20 mouse cellular contexts compared by ENCODE assay signal in the genomic region with DNA sequence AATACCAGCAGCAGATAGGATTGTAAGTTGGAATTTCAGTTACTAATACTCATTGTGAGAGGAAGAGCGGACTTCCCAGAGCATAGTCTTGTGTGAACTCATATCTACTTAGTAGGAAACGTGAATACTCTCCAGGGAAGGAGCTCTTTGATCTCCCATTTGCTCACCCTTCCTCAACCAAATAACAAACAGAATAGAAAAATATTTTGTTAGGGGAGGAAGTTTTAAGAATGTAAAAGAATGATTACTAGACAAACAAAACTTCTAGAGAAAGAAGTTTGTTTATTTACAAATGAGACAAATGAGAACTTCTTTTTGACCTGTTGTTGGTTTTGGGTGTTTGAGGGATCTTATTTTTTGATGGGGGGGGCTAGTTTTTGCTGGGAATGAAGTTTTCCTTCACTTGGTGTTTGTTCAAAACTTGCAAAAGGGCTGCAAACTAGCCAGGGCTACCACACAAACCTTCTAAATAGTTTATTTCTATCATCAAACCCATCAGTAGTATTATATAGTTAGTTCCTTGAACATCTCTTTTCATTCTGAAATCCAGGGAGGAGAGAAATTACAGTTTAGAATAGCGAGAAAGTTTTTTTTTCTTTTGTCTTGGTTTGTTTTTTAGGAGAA. TPM values are rescaled to one million over a fixed set of nuclear protein-coding genes. Genes with fewer than 3 reads are reported as not detected.
DNase-seq lines count a peak whose midpoint lies in the region; ATAC-seq lines count a peak whose summit lies in the region.
"Had no signal": no experiment of that assay in that cellular context is flagged by ENCODE, and none has a peak within 500 bp of the region (broad histone marks: within the 10 kb centered on the region; RNA-seq: fewer than 3 reads in every experiment).

No protein-coding gene starts in this region.

- peak overlapping the region; percentile 52 for H3K4me3 ChIP-seq in kidney, embryonic 14.5 days (ENCODE audit: low read length)
- peak overlapping the region; percentile 48 for H3K4me3 ChIP-seq in midbrain, embryonic 11.5 days (ENCODE audit: low read depth, low read length)
- H3K4me3 ChIP-seq: neural tube, embryonic 15.5 days had no signal

- intact Hi-C loops in left cerebral cortex, postnatal 4 days (cut with DNase I): loop anchor here (5.0 kb wide), 1 partner anchor 195 kb away; no protein-coding TSS in a partner anchor

- H3K4me2 ChIP-seq in kidney, embryonic 14.5 days (replicated peaks; ENCODE audit: low read depth, low read length): peak overlapping the region; percentile 69
- no peak overlapping the region for H3K4me2 ChIP-seq in midbrain, embryonic 11.5 days
- H3K4me2 ChIP-seq: neural tube, embryonic 15.5 days had no signal

- no peaks in the 10 kb centered on the region for H3K9me3 ChIP-seq in kidney, embryonic 14.5 days (ENCODE audit: control insufficient read depth, low read length)
- H3K9me3 ChIP-seq in midbrain, embryonic 11.5 days (ENCODE audit: control insufficient read depth, low read length): no peaks in the 10 kb centered on the region
- H3K9me3 ChIP-seq: neural tube, embryonic 15.5 days had no signal

- H3K27ac ChIP-seq in kidney, embryonic 14.5 days (ENCODE audit: low read depth, low read length): 0 out of 2 replicates have a peak overlapping the region, but pooled peaks have one; percentile 38
- H3K27ac ChIP-seq in midbrain, embryonic 11.5 days (ENCODE audit: low read depth, low read length): no peak overlapping the region
- H3K27ac ChIP-seq: neural tube, embryonic 15.5 days had no signal

- no peak for DNase-seq in kidney, adult 11 months
- peak; percentile 52 for DNase-seq in retina, embryonic 14.5 days (ENCODE audit: low spot score)
- no peak for DNase-seq in retina, postnatal 1 day
- peak; percentile 91 for DNase-seq in midbrain, embryonic 11.5 days (ENCODE audit: low spot score, missing footprints)
- no peak for DNase-seq in left cerebral cortex, postnatal 4 days
- DNase-seq: adrenal gland, postnatal 10 days; cerebellum, adult 9-11 months; kidney, adult 8-10 months; thymus, adult 2 months had no signal

- H3K9ac ChIP-seq in kidney, embryonic 14.5 days (ENCODE audit: low read depth, low read length): peak overlapping the region; percentile 74
- peak overlapping the region; percentile 0; the same call in 1 of the 2 replicates for H3K9ac ChIP-seq in midbrain, embryonic 11.5 days (ENCODE audit: low read length)
- H3K9ac ChIP-seq: liver, postnatal 0 days; neural tube, embryonic 15.5 days had no signal

- 7% methylated on average over 3 of the region's 3 CpGs for WGBS in kidney, embryonic 14.5 days
- WGBS in midbrain, embryonic 11.5 days: 2% methylated on average over 3 of the region's 3 CpGs

- H3K27me3 ChIP-seq in kidney, embryonic 14.5 days (ENCODE audit: control insufficient read depth, insufficient read depth, low read length): peaks cover 74% of the 10 kb centered on the region
- peaks cover 86% of the 10 kb centered on the region for H3K27me3 ChIP-seq in midbrain, embryonic 11.5 days (ENCODE audit: control insufficient read depth, insufficient read depth, low read length)

- no peak for ATAC-seq in kidney, embryonic 14.5 days (ENCODE audit: low FRiP score, low TSS enrichment)
- ATAC-seq in midbrain, embryonic 11.5 days (ENCODE audit: low FRiP score): no peak
- no peak for ATAC-seq in erythroid progenitor cell, adult 5-6 weeks (replicated peaks; ENCODE audit: low FRiP score, poor library complexity, severe bottlenecking)
- ATAC-seq: forebrain, embryonic 16.5 days; liver, postnatal 0 days had no signal

- no peaks in the 10 kb centered on the region for H3K36me3 ChIP-seq in kidney, embryonic 14.5 days (ENCODE audit: control insufficient read depth, insufficient read depth, low read length)
- H3K36me3 ChIP-seq in midbrain, embryonic 11.5 days (ENCODE audit: control insufficient read depth, insufficient read depth, low read length): no peaks in the 10 kb centered on the region
- H3K36me3 ChIP-seq: neural tube, embryonic 15.5 days had no signal

- H3K4me1 ChIP-seq in kidney, embryonic 14.5 days (ENCODE audit: control insufficient read depth, insufficient read depth, low read length): 0 out of 2 replicates have a peak, but pooled peaks cover 3% of the 10 kb centered on the region
- peaks cover 25% of the 10 kb centered on the region for H3K4me1 ChIP-seq in midbrain, embryonic 11.5 days (ENCODE audit: control insufficient read depth, insufficient read depth, low read length)

RNA-seq across cellular contexts. Expression of gene Sim1, which starts 2.3 kb away (rescaled TPM):
- polyA plus RNA-seq in kidney, embryonic 14.5 days (2014; fragmentation: Nextera tagmentation; extraction: Ambion mirVana): 14.7 and 17.1 TPM in 2 replicates
- polyA plus RNA-seq in midbrain, embryonic 11.5 days (2014; fragmentation: Nextera tagmentation; extraction: Ambion mirVana): 7.9 and 8.7 TPM in 2 replicates
- not detected in 2 replicates for total RNA-seq in erythroid progenitor cell, adult 5-6 weeks (2015; ENCODE audit: low replicate concordance)
- total RNA-seq in erythroid progenitor cell, adult 5-6 weeks (2017; ENCODE audit: low replicate concordance): not detected in 2 replicates
- total RNA-seq in left cerebral cortex, postnatal 4 days (2021): 1 to 10 TPM in 1 of 2 experiments, under 1 TPM in 1; 0.10 to 1.0 TPM
- total RNA-seq: adrenal gland, postnatal 10 days; hematopoietic stem cell, adult 5-6 weeks; layer of hippocampus, adult 8-10 months; liver, adult 2 months; megakaryocyte-erythroid progenitor cell, adult 5-6 weeks had no signal
- polyA plus RNA-seq: cortical plate, adult 2 months; heart, embryonic 16.5 days; liver, adult 2 months; liver, postnatal 0 days; thymus, adult 2 months had no signal

Comparison
In these comparisons a context has a peak if more than half of its experiments do, and no peak if none do; other contexts are left out.
1. DNase-seq: peak in retina, embryonic 14.5 days (single experiment) and midbrain, embryonic 11.5 days (single experiment); none in kidney, adult 11 months (single experiment), retina, postnatal 1 day (single experiment) and left cerebral cortex, postnatal 4 days (single experiment).